ENCODE assay signal across 24 mouse cellular contexts in genomic region chr4:110266804-110267575, GRCm38 (mm10).
DNase-seq lines count a peak whose midpoint lies in the region; ATAC-seq and TF ChIP-seq lines count a peak whose summit lies in the region.
"Had no signal": no experiment of that assay in that cellular context is flagged by ENCODE, and none has a peak within 500 bp of the region (broad histone marks: within the 10 kb centered on the region; RNA-seq: fewer than 3 reads in every experiment).

No protein-coding gene starts in this region.

- no peak for TF ChIP-seq CTCF in kidney, adult 2 months (conservative IDR thresholded peaks at IDR 0.05; ENCODE audit: insufficient read depth, insufficient read length, low read depth, low read length)
- TF ChIP-seq CTCF in intestine, postnatal 0 days (IDR thresholded peaks at IDR 0.05; ENCODE audit: low read depth) = no peak

- no peaks in the 10 kb centered on the region for H3K4me1 ChIP-seq in kidney, adult 2 months (ENCODE audit: control insufficient read depth, insufficient read depth, low read length)
- H3K4me1 ChIP-seq in midbrain, embryonic 11.5 days (ENCODE audit: control insufficient read depth, insufficient read depth, low read length) = no peaks in the 10 kb centered on the region
- peaks cover 16% of the 10 kb centered on the region for H3K4me1 ChIP-seq in midbrain, embryonic 15.5 days
- no peaks in the 10 kb centered on the region for H3K4me1 ChIP-seq in intestine, embryonic 15.5 days (replicated peaks)
- no peaks in the 10 kb centered on the region for H3K4me1 ChIP-seq in intestine, postnatal 0 days (replicated peaks; ENCODE audit: control insufficient read depth, insufficient read depth, low read length)
- H3K4me1 ChIP-seq: embryonic facial prominence, embryonic 12.5 days had no signal

- DNase-seq in kidney, adult 2 months = peak; percentile 15
- no peak for DNase-seq in kidney, adult 11 months
- DNase-seq in midbrain, embryonic 11.5 days (ENCODE audit: low spot score, missing footprints) = peak; percentile 65
- DNase-seq in cerebellum, adult 11-12 months = no peak
- no peak for DNase-seq in heart, adult 8-10 months (ENCODE audit: low spot score)
- DNase-seq: adrenal gland, adult 8-10 months; adrenal gland, postnatal 14 days; adrenal gland, postnatal 36 days; cerebellum, adult 18-20 months; cerebellum, adult 8-10 months; cerebellum, adult 9-11 months; cerebellum, postnatal 14 days; cerebellum, postnatal 36 days; embryo, embryonic 11 days; forebrain, postnatal 0 days had no signal

- TF ChIP-seq POLR2A in kidney, adult 2 months (IDR thresholded peaks at IDR 0.05; ENCODE audit: low read depth, low read length) = no peak

- H3K9me3 ChIP-seq in midbrain, embryonic 11.5 days (ENCODE audit: control insufficient read depth, low read length) = no peaks in the 10 kb centered on the region
- no peaks in the 10 kb centered on the region for H3K9me3 ChIP-seq in midbrain, embryonic 15.5 days
- H3K9me3 ChIP-seq in intestine, embryonic 15.5 days = no peaks in the 10 kb centered on the region
- no peaks in the 10 kb centered on the region for H3K9me3 ChIP-seq in intestine, postnatal 0 days (ENCODE audit: control insufficient read depth)
- H3K9me3 ChIP-seq: embryonic facial prominence, embryonic 12.5 days; forebrain, embryonic 13.5 days; forebrain, embryonic 15.5 days had no signal

- no peaks in the 10 kb centered on the region for H3K27me3 ChIP-seq in kidney, adult 2 months (replicated peaks; ENCODE audit: control insufficient read depth, insufficient read depth, low read length)
- no peaks in the 10 kb centered on the region for H3K27me3 ChIP-seq in midbrain, embryonic 11.5 days (ENCODE audit: control insufficient read depth, insufficient read depth, low read length)
- H3K27me3 ChIP-seq in midbrain, embryonic 15.5 days (replicated peaks) = no peaks in the 10 kb centered on the region
- H3K27me3 ChIP-seq in intestine, embryonic 15.5 days (replicated peaks) = no peaks in the 10 kb centered on the region
- no peaks in the 10 kb centered on the region for H3K27me3 ChIP-seq in intestine, postnatal 0 days (replicated peaks; ENCODE audit: control insufficient read depth, insufficient read depth, low read length)
- H3K27me3 ChIP-seq: embryonic facial prominence, embryonic 12.5 days; forebrain, embryonic 13.5 days; forebrain, embryonic 15.5 days; Patski had no signal

- 52% methylated on average over 9 of the region's 9 CpGs for WGBS in kidney, adult 2 months
- 80% methylated on average over 9 of the region's 9 CpGs for WGBS in midbrain, embryonic 11.5 days
- 81% methylated on average over 9 of the region's 9 CpGs for WGBS in midbrain, embryonic 15.5 days
- WGBS in intestine, embryonic 15.5 days = 57% methylated on average over 9 of the region's 9 CpGs
- 38% methylated on average over 9 of the region's 9 CpGs for WGBS in intestine, postnatal 0 days

- no peak overlapping the region for H3K4me3 ChIP-seq in kidney, adult 2 months (ENCODE audit: insufficient read depth, low read depth, low read length)
- no peak overlapping the region for H3K4me3 ChIP-seq in midbrain, embryonic 11.5 days (ENCODE audit: low read depth, low read length)
- no peak overlapping the region for H3K4me3 ChIP-seq in midbrain, embryonic 15.5 days
- no peak overlapping the region for H3K4me3 ChIP-seq in intestine, embryonic 15.5 days (replicated peaks)
- no peak overlapping the region for H3K4me3 ChIP-seq in intestine, postnatal 0 days (ENCODE audit: low read depth, low read length)
- H3K4me3 ChIP-seq: embryonic facial prominence, embryonic 12.5 days; forebrain, embryonic 13.5 days; forebrain, embryonic 15.5 days had no signal

- H3K4me2 ChIP-seq in midbrain, embryonic 11.5 days = no peak overlapping the region
- H3K4me2 ChIP-seq in midbrain, embryonic 15.5 days = no peak overlapping the region
- no peak overlapping the region for H3K4me2 ChIP-seq in intestine, embryonic 15.5 days (replicated peaks)
- H3K4me2 ChIP-seq in intestine, postnatal 0 days (replicated peaks; ENCODE audit: low read depth) = no peak overlapping the region
- H3K4me2 ChIP-seq: embryonic facial prominence, embryonic 12.5 days; forebrain, embryonic 13.5 days; forebrain, embryonic 15.5 days had no signal

- no peak overlapping the region for H3K9ac ChIP-seq in midbrain, embryonic 11.5 days (ENCODE audit: low read length)
- no peak overlapping the region for H3K9ac ChIP-seq in midbrain, embryonic 15.5 days
- H3K9ac ChIP-seq in intestine, embryonic 15.5 days = no peak overlapping the region
- H3K9ac ChIP-seq in intestine, postnatal 0 days (ENCODE audit: low read depth, low read length) = no peak overlapping the region
- H3K9ac ChIP-seq: embryonic facial prominence, embryonic 12.5 days; forebrain, embryonic 13.5 days; forebrain, embryonic 15.5 days; forebrain, postnatal 0 days had no signal

- no peaks in the 10 kb centered on the region for H3K36me3 ChIP-seq in kidney, adult 2 months (ENCODE audit: control insufficient read depth, insufficient read depth, low read length)
- no peaks in the 10 kb centered on the region for H3K36me3 ChIP-seq in midbrain, embryonic 11.5 days (ENCODE audit: control insufficient read depth, insufficient read depth, low read length)
- no peaks in the 10 kb centered on the region for H3K36me3 ChIP-seq in midbrain, embryonic 15.5 days (replicated peaks)
- H3K36me3 ChIP-seq in intestine, embryonic 15.5 days = no peaks in the 10 kb centered on the region
- H3K36me3 ChIP-seq in intestine, postnatal 0 days (ENCODE audit: control insufficient read depth, insufficient read depth) = no peaks in the 10 kb centered on the region
- H3K36me3 ChIP-seq: embryonic facial prominence, embryonic 12.5 days; G1E had no signal

- ATAC-seq in midbrain, embryonic 11.5 days (ENCODE audit: low FRiP score) = no peak
- no peak for ATAC-seq in midbrain, embryonic 15.5 days (replicated peaks)
- ATAC-seq in intestine, embryonic 15.5 days = peak; percentile 90
- peak; percentile 86 for ATAC-seq in intestine, postnatal 0 days
- ATAC-seq: activated CD4-positive, CD25-positive, alpha-beta regulatory T cell, adult 4 months; forebrain, embryonic 13.5 days; forebrain, embryonic 15.5 days; forebrain, postnatal 0 days; Patski had no signal

- no peak overlapping the region for H3K27ac ChIP-seq in kidney, adult 2 months (ENCODE audit: insufficient read depth, low read depth, low read length)
- H3K27ac ChIP-seq in midbrain, embryonic 11.5 days (ENCODE audit: low read depth, low read length) = no peak overlapping the region
- no peak overlapping the region for H3K27ac ChIP-seq in midbrain, embryonic 15.5 days
- H3K27ac ChIP-seq in intestine, embryonic 15.5 days = no peak overlapping the region
- no peak overlapping the region for H3K27ac ChIP-seq in intestine, postnatal 0 days (ENCODE audit: low read depth, low read length)
- H3K27ac ChIP-seq: embryonic facial prominence, embryonic 12.5 days; forebrain, embryonic 13.5 days; forebrain, embryonic 15.5 days had no signal

Comparison
In these comparisons a context has a peak if more than half of its experiments do, and no peak if none do; other contexts are left out.
1. DNase-seq: peak in kidney, adult 2 months (single experiment) and midbrain, embryonic 11.5 days (single experiment); none in kidney, adult 11 months (single experiment), cerebellum, adult 11-12 months (single experiment) and heart, adult 8-10 months (single experiment).
2. ATAC-seq: peak in intestine, embryonic 15.5 days (single experiment) and intestine, postnatal 0 days (single experiment); none in midbrain, embryonic 11.5 days (single experiment) and midbrain, embryonic 15.5 days (single experiment).